Mouse (Mus musculus) ovary, postnatal 14 days (tissue): ENCODE measurements at regions not wholly inside any gene's neighbourhood (a gene's known extent, or its start where the extent isn't known, plus 50 kb on each side); places are given as distances from the start of the nearest gene placed in this dataset.
A peak's percentile ranks its signal among the peaks of the same experiment; 100 is the strongest.
"Not testable (repeated sequence)": the region's sequence is repeated elsewhere in the genome, so short reads cannot be mapped to it uniquely, and the experiment has no call there.

ENCODE experiments used
- DNase-seq: peaks from one replicate; pipeline ENCODE4 v3.0.0; 2022; ENCODE audit warnings: low spot score

DNA sequence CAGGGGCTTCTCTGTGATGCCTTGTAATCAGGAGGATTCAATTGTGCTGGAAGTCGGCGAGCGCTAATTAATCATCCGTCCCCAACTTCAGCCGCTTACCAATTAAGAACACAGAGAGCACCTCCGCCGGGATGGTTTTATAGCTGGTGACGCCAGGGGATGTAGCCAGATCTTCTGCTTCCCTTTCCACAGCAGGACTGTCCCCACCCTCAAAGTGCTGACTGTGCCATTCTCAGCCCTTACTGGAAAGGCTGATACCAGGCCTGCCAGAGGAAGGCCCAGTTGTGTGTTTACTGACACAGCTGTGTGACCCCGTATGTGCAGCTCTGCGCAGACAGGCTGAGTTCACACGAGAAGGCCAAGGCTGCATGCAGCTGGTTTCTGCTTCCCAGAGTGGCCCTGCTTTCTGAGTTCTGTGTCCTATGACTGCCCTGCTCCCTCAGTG, 59.9 kb upstream of the Bend4 start:
- no peak for DNase-seq

DNA sequence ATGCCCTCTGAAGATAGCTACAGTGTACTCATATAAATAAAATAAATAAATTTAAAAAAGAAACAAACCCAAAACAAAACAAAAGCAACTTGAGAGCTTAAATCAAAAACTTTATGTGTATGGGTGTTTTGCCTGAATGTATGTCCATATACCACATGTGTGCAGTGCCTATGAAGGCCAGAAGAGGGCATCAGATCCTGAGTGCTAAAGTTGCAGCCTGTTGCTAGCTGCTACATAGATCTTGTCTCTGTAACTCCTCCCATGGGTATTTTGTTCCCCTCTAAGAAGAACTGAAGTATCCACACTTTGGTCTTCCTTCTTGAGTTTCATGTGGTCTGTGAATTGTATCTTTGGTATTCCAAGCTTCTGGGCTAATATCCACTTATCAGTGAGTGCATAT, 62.6 kb upstream of the Bend4 start:
- DNase-seq: not testable (repeated sequence)

DNA sequence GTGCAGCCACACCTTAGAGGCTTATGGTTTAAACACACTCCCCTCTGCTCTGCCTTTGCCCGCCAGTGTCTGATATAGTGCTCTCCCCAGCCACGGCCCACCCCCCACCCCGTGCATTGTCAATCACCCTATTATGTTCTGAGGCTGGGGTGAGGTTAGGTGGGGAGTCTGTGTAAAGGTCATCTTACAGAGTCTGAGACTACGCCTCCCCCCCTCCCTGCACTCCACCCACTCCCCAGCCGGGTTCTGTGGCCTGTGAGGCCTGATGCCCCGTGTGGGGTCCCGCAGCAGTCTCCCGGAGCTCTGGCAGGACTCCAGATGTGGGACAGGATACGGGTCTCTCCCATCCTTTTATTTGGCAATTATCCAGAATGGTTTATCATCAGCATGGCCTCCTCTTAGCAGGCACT, 64.8 kb upstream of the Bend4 start:
- DNase-seq: no peak

DNA sequence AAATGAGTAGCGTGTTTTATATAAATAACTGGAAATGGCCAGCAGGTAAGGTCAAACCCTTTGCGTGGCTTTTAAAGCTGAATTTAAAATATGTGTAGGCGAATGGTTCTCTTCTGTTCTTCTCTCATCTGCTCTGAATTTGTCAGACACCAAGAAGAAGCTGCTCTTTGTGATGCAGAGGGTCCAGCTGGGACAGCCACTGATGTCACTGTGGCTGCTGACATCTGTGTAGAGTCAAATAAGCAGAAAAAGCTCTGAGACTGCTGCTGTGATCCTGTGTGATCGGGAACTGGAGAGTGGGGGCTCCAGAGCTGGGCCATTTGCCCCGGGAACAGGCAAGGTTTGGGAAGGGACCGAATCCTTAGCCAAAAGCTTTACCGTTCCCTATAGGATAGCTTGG, 68.6 kb upstream of the Bend4 start:
- no peak for DNase-seq

DNA sequence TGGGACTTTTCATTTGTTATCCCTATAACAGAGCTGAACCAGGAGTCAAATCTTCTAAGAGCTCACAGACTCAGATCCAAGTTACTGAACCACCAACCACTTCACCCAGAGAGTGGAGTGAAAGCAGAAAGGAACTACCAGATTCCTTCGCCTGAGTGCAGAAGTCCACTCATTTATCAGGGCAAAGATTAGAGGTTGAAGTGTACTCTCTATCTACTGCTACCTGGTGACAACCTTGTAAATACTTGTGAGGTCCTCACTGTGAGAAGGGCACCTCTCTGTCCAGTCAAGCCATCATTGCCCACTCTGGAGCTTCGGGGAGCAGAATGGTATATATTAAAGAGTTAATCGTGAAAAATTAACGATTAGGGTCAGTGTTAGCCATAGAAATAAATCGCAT, 87.4 kb upstream of the Shisa3 start:
- no peak for DNase-seq

DNA sequence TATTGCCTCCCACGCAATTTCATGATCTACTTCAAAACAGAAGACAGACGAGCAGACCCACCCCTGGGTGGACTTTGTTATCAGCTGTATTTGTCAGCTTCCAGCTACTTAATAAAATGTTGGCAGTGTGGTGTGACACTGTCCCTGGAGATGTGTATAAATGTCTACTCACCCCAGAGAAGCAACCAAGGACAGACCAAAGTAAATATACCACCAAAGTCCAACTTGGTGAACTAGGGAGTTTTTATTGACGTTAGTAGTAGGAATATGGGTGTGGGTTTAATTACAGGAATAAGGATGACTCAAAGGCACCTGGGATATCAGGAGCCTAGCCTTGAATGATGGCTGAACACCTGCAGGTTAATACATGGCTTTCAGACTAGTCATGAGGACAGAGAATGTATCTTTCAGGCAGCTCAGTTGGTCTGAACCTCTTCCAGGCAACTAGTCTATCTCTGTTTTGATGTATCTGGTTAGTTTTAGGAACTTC, 86.2 kb upstream of the Shisa3 start:
- DNase-seq: no peak

DNA sequence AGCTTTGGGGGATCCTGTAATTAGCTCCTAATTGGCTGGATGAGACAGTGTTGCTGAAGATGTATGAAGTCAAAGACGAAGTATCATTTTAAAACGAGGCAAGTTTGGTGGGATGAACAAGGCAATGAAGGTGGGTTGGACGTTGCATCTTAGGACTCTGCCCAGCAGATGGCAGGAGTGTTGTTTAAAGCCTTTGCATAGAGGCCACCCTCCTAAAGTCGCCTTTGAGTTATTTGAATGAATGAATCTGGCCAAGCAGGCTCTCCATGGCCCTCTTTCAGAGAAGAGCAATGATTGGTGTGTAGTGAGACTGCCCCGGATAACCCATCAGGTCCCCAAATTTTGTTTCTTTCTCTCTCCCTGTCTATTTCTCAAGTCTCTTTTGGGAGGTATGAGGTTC, 77.5 kb upstream of the Shisa3 start:
- DNase-seq: no peak

DNA sequence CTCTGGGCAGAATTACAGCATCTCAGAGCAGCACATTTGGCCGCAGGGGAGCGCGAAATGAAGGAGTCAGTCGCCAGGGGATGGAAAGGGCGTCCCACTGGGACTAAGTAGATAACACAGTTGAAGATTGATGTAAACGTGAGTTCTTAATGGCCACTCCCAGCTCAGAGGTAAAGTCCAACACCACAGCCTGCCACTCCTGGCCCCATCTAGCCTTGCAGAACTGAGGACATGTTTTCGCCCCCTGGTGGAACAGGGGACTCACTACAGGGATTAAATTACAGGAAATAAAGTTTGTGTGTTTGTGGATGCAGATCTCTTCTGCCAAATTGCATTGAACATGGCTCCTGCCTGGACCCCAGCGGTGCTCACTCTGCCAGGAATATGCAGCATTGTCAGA, 76.7 kb upstream of the Shisa3 start:
- no peak for DNase-seq

DNA sequence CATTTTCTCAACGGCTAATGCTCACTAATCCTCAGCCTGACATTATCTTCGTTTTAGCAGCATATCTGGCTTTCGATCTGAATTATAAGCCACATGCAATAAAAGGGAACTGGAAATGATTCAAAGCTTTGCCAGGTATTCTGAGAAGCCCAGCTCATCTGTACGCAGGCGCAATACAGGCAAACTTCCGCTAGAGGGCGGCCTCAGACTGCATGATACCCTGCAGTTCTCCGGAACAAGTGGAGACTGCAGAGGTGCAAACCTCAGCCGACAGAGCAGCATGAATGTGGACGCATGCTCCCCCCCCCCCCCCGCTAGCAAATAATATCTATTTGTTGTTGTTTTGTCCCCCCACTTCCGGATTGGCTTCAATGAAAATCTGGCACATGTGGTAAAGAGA, 75.3 kb upstream of the Shisa3 start:
- DNase-seq: peak; percentile 69

DNA sequence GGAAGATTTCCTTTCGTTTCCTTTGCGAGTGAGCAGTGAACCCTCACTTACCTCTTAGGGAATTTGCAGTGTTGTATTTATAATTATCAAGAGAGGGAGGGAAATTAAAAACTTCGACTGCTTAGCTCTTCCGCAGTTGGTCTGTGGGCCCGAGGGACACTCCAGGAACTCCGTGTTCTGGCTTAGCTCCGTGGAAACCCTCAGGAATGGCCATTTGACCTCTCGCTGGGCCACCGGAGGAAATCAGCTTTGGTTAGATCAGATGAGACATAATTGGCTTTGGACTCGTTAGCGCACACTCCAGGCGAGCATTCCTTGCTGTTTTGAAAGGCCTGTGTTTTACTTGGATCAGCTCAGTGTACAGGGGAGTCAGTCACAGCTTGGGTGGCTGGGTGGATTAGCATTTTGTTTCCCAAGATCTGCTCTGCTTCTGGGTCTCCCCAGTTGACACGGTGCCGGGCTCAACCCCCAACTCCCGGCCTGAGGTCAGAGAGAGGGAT, 74.9 kb upstream of the Shisa3 start:
- no peak for DNase-seq

DNA sequence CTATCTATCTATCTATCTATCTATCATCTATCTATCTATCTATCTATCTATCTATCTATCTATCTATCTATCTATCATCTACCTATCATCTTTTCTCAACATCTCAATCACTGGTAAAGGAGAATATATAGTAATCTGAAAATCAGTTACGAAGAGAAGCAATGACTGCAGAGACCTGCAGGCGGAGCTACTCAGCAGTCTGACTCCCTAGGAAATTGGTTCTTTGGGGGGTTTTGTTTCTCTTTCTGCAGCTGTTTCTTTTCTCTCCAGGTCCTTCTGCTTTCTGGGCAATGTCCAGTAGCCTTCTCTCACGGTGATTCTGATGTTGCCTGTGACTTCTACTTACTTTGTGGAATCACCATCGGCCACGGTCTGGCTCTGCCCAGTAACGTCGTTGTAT, 73.6 kb upstream of the Shisa3 start:
- DNase-seq: no peak

DNA sequence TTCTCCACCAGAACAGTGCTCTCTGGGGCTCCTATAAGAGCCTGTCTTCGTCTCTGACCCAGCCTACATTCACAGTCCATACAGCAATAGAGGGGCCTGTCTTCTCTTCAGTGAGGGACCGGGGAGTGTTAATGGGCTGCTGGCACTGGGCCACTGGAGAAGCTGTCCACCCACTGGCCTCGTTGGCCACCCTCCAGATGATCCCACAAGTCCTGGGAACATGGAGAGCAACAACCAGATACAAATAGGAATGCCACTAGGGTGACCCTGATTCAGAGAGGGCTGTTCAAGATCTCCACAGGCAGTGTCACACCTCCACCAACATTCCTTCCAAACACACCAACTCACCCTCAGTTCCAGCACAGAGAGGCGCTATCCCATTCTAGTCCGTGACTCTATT, 69.7 kb upstream of the Shisa3 start:
- DNase-seq: no peak

DNA sequence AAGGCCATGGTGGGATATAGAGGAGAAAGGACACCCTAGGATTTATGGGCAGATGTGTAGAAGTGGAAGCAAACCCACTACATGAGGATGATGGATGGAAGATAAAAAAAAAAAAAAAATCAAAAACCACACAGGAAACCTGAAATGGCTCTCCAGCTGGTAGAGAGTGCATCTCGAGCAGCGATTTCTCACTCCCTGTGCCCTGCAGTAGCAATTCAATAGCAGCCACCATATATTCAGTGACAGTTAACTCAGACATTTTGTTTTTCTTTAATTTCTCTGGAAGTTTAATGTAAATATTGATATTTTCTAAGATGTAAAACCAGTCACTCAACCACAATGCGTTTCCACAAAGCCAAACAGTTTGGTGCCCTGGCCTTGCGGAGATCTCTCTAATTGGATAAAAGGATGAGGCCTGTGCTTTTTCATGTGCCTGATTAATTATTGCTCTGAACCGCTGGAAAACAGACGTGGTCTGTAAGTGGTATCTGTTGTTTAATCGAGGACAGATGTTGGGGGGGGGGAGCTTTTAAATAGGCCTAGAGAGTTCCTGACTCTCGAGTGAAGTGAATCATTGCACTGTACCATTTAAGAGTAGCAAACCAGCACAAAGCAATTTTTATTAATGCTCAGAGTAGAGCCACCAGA, 68.0 kb upstream of the Shisa3 start:
- DNase-seq: no peak

DNA sequence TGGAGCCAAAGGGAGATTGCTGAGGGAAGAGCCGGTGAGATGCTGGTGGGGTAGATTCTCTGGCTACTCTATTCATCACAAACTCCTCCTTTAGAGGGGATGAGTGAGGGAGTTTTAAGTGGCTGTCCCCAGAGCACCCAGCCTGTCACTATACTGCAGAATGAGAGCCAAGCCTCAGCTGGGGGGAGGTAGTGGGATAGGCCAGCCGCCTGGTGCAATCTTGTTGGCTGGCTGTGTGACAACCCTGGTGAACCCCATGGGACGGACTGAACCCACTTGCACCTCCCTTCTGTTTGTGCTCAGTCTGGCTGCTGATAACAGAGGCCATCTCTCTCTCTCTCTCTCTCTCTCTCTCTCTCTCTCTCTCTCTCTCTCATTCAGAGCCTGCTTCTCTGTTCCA, 65.8 kb upstream of the Shisa3 start:
- DNase-seq: no peak

DNA sequence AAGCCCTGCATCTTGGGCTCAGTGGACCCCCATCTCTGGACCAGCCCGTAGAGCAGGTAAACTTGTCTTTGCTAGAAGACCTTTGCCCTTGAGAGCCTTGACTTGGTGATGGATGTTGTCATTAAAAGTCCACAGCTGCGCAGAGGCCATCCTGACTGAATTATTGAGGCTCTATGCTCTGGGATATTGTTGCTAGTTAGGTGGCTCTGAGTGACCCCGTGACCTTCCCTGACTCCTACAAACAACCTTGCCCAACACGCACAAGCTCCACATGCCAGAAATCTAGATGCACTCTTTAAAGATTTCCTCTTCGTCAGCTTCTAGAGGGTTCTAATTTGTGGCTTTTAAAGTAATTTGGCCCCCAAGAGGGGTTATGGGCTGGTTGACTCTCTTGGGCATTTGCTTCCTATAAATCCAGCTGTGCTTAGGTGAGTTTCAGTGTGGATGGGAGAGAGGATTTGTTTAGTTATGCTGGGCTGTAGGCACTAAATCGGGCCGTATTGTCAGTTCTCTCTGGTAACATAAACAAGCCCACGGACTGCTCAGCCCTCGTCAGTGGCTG, 63.6 kb upstream of the Shisa3 start:
- DNase-seq: no peak

DNA sequence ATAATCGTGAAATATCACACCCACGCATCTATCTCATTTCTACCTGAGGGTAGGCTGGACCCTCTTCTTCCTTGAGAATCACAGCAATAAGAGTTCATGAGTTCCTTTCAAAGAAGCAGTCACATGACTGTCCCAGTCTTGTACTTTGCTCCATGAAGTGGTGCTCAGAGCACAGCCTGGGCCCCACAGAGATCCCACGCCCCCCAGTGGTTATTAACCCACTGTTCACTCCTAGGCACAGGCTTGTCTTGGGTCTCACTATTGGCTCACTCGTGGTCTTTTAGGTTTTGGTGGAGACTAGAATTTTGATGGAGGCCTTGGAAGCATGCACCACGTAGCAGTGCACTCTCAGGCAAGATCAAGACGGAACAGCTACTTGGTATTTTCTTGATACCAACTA, 57.4 kb upstream of the Shisa3 start:
- no peak for DNase-seq

DNA sequence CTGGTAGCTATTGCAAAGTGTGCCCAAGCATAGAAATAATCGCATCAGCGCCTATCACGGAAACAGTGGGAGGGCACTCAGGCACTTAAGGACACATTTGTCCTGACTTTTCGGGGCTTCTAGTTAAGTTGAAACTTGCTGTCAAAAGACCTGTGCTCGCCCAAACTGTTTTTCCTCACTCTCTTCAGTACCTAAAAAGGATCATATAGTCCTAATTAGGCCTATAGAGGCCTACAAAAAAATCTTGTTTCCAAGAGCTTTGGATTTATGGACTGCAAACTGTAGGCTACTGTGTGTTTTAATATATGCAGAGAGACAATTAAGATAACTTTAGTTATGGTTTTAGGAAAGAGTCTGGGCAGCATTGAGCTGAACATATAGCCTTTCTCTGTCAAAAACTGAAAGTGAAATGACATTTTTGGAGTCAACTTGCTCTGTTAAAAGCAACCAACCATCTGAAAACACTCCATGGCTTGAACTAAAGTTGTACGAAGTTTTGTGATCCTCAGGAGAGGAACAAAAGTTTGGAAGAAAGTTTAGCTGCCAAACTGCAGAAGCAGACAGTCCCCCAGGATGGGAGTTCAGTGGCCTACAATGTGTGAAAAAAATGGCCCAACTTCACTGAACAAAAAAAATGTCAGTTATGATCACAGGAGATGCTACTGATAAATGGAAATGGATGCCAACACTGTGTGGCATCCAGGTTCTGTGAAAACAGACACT, 55.9 kb upstream of the Shisa3 start:
- DNase-seq: no peak

DNA sequence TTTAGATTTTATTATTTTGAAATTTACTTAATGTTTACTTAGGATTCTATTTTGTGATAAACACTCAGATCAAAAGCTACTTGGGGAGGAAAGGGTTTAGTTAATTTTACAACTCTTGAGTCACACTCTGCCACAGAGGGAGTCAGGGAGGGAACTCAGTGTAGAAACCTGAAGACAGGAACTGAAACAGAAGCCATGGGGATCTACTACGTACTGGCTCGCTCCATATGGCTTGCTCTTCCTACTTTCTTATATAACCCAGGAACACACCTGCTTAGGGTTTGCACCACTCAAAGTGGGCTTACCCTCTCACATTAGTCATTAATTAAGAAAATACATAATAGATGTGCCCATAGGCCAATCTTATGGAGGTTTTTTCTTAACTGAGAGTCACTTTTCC, 54.8 kb upstream of the Shisa3 start:
- no peak for DNase-seq
